Mouse (Mus musculus): ENCODE measurements around the gene Sox30. TPM values are rescaled to one million over a fixed set of nuclear protein-coding genes. Genes with fewer than 3 reads are reported as not detected.

Gene Sox30
- 0.10 TPM for polyA plus RNA-seq (2017; shearing (Covaris generic))

GRCm38 (mm10) chr11:45979946-45980892 is at the start of gene Sox30:
TSS of gene Sox30 (plus strand) at chr11:45980310.

GRCm38 (mm10) chr11:45944643-45945156 is 35.4 kb upstream of the Sox30 start, which contains the start of gene Lsm11:
TSS of gene Lsm11 (minus strand) at chr11:45944935.

GRCm38 (mm10) chr11:45955127-45955627 is 24.9 kb upstream of the Sox30 start, which contains the start of gene Thg1l:
TSS of gene Thg1l (minus strand) at chr11:45955494.

GRCm38 (mm10) chr11:46052105-46052659 is 72.1 kb downstream of the Sox30 start, which contains the start of gene Gm12166:
TSS of gene Gm12166 (minus strand) at chr11:46052321.

GRCm38 (mm10) chr11:46055896-46056769 is 76.0 kb downstream of the Sox30 start, which contains the start of gene Adam19:
TSS of gene Adam19 (plus strand) at chr11:46055992.

Other genes starting within 250 kb of the Sox30 start
- gene Clint1, start 128.3 kb upstream of the Sox30 start, polyA plus RNA-seq (2017; shearing (Covaris generic)), result 252 TPM
- 10.5 TPM for gene Lsm11, start 35.4 kb upstream of the Sox30 start, polyA plus RNA-seq (2017; shearing (Covaris generic))
- gene Thg1l, start 24.8 kb upstream of the Sox30 start, polyA plus RNA-seq (2017; shearing (Covaris generic)), result 4.6 TPM
- 15.3 TPM for gene Gm12166, start 72.0 kb downstream of the Sox30 start, polyA plus RNA-seq (2017; shearing (Covaris generic))
- gene Adam19, start 75.7 kb downstream of the Sox30 start, polyA plus RNA-seq (2017; shearing (Covaris generic)), result 58.5 TPM
- gene Nipal4, start 186.2 kb downstream of the Sox30 start, polyA plus RNA-seq (2017; shearing (Covaris generic)), result 0.37 TPM

Data from CD4-positive, CD25-positive, alpha-beta regulatory T cell (primary cell).